Mouse (Mus musculus) CH12.LX (cell line): ENCODE results near the gene Trit1. TPM values are rescaled to one million over a fixed set of nuclear protein-coding genes. Genes with fewer than 3 reads are reported as not detected.

Experiments used
- DNase-seq: peaks from one replicate; pipeline ENCODE4 v3.0.0-alpha.2; 2013; ENCODE audit errors: extremely low read depth
- H3K27ac ChIP-seq: 2 replicates; pipeline ENCODE4 v1.5.1; 2012; ENCODE audit warnings: low read depth, mild to moderate bottlenecking, control low read depth, moderate library complexity; ENCODE audit not compliant: insufficient read depth
- H3K27me3 ChIP-seq: replicated peaks from 2 replicates; pipeline ENCODE3; 2012; ENCODE audit warnings: inconsistent platforms
- H3K36me3 ChIP-seq, 2 experiments: replicated peaks in 1 of 2; 2 replicates each; pipeline versions ENCODE3 to v1.6.1; 2012; ENCODE audit warnings: inconsistent platforms in 1 of 2, low read length in 1 of 2, mild to moderate bottlenecking in 1 of 2, mixed read lengths in 1 of 2, moderate library complexity in 1 of 2; ENCODE audit not compliant: control insufficient read depth in 1 of 2, insufficient read depth in 1 of 2
- H3K4me1 ChIP-seq, 2 experiments: 2 replicates each; pipeline ENCODE4 v1.6.1; 2012; ENCODE audit warnings: inconsistent platforms in 1 of 2, moderate library complexity in 1 of 2; ENCODE audit not compliant: insufficient read depth in 2 of 2, control insufficient read depth in 1 of 2
- H3K4me2 ChIP-seq: 2 replicates; pipeline ENCODE4 v1.6.1; 2012; ENCODE audit warnings: low read depth, mild to moderate bottlenecking, control low read depth; ENCODE audit not compliant: poor library complexity, insufficient read depth, severe bottlenecking
- H3K4me3 ChIP-seq, 3 experiments: fragments of 150-350 bp in 1 of 3; sonication (generic) in 1 of 3; replicated peaks in 1 of 3; 2 replicates each; pipeline versions ENCODE3 to v1.5.1; 2011 to 2012; ENCODE audit warnings: low read depth in 2 of 3, low read length in 2 of 3, mild to moderate bottlenecking in 2 of 3, moderate library complexity in 2 of 3, control low read depth in 1 of 3, improper control_type of control experiment in 1 of 3, inconsistent platforms in 1 of 3, mixed read lengths in 1 of 3; ENCODE audit not compliant: poor library complexity in 1 of 3
- H3K79me2 ChIP-seq: replicated peaks from 2 replicates; pipeline ENCODE4 v1.6.1; 2012; ENCODE audit warnings: mild to moderate bottlenecking, moderate library complexity; ENCODE audit not compliant: control insufficient read depth, poor library complexity, insufficient read depth, severe bottlenecking; ENCODE audit errors: extremely low read depth
- H3K9ac ChIP-seq: 2 replicates; pipeline ENCODE4 v1.6.1; 2012; ENCODE audit warnings: low read depth, mild to moderate bottlenecking, control low read depth, moderate library complexity; ENCODE audit not compliant: insufficient read depth
- H3K9me3 ChIP-seq: replicated peaks from 2 replicates; pipeline ENCODE3; 2012; ENCODE audit warnings: low read length, inconsistent platforms, mixed read lengths
- BHLHE40 ChIP-seq: IDR thresholded peaks from 2 replicates; pipeline ENCODE4 v1.6.1; 2011; ENCODE audit warnings: mild to moderate bottlenecking, low read depth, low read length, improper control_type of control experiment
- CTCF ChIP-seq, 2 experiments: IDR thresholded peaks in 1 of 2; conservative IDR thresholded peaks in 1 of 2; 2 replicates each; pipeline ENCODE4 v1.5.1; 2011 to 2012; ENCODE audit warnings: low read depth in 2 of 2, low read length in 2 of 2, improper control_type of control experiment in 1 of 2, inconsistent platforms in 1 of 2, mild to moderate bottlenecking in 1 of 2, moderate library complexity in 1 of 2
- EP300 ChIP-seq: IDR thresholded peaks from 2 replicates; pipeline ENCODE4 v1.6.1; 2011; ENCODE audit warnings: low read length, improper control_type of control experiment
- ETS1 ChIP-seq: conservative IDR thresholded peaks from 2 replicates; pipeline ENCODE4 v1.6.1; 2012; ENCODE audit warnings: low read depth, mild to moderate bottlenecking, inconsistent platforms, low read length, improper control_type of control experiment, moderate library complexity
- JUN ChIP-seq: IDR thresholded peaks from 2 replicates; pipeline ENCODE4 v1.6.1; 2011; ENCODE audit warnings: low read depth, mild to moderate bottlenecking, low read length, improper control_type of control experiment, moderate library complexity; ENCODE audit not compliant: insufficient read depth
- KAT2A ChIP-seq: IDR thresholded peaks from 2 replicates; pipeline ENCODE4 v1.6.1; 2012; ENCODE audit warnings: low read length, improper control_type of control experiment, inconsistent platforms; ENCODE audit not compliant: insufficient replicate concordance
- MAZ ChIP-seq: IDR thresholded peaks from 2 replicates; pipeline ENCODE4 v1.6.1; 2012; ENCODE audit warnings: low read depth, mild to moderate bottlenecking, inconsistent platforms, low read length, improper control_type of control experiment, moderate library complexity
- MXI1 ChIP-seq: IDR thresholded peaks from 2 replicates; pipeline ENCODE4 v1.6.1; 2011; ENCODE audit warnings: mild to moderate bottlenecking, low read depth, low read length, improper control_type of control experiment
- NELFE ChIP-seq: IDR thresholded peaks from 2 replicates; pipeline ENCODE4 v1.6.1; 2011; ENCODE audit warnings: low read depth, low read length, improper control_type of control experiment
- NRF1 ChIP-seq: IDR thresholded peaks from 2 replicates; pipeline ENCODE4 v1.6.1; 2014; ENCODE audit warnings: low read depth, mild to moderate bottlenecking, inconsistent platforms, low read length, improper control_type of control experiment, moderate library complexity
- RAD21 ChIP-seq: IDR thresholded peaks from 2 replicates; pipeline ENCODE4 v1.6.1; 2011; ENCODE audit warnings: low read depth, mild to moderate bottlenecking, low read length, improper control_type of control experiment, moderate library complexity
- RCOR1 ChIP-seq: conservative IDR thresholded peaks from 2 replicates; pipeline ENCODE4 v1.6.1; 2012; ENCODE audit warnings: low read depth, mild to moderate bottlenecking, inconsistent platforms, low read length, improper control_type of control experiment
- SIN3A ChIP-seq: IDR thresholded peaks from 2 replicates; pipeline ENCODE4 v1.6.1; 2012; ENCODE audit warnings: low read length, improper control_type of control experiment, inconsistent platforms
- ZC3H11A ChIP-seq: IDR thresholded peaks from 2 replicates; pipeline ENCODE4 v1.6.1; 2012; ENCODE audit warnings: low read depth, mild to moderate bottlenecking, inconsistent platforms, low read length, improper control_type of control experiment
- dilution Hi-C: fragments of 300-500 bp; cut with MboI; formaldehyde crosslinking; loops from 2 replicates; pipeline ENCODE4 v1.14.3; 2020; ENCODE audit warnings: low sequenced_read_pairs; ENCODE audit not compliant: extremely low pct_unique_long_range_greater_than_20kb, extremely low pct_ligation_motif_present
- in situ Hi-C: fragments of 300-500 bp; cut with MboI; formaldehyde crosslinking; loops from 3 replicates; pipeline ENCODE4 v1.14.3; 2019; ENCODE audit warnings: low sequenced_read_pairs, low pct_ligation_motif_present, low pct_unique_long_range_greater_than_20kb, mixed read lengths
- polyA plus RNA-seq: library from polyadenylated mRNA; unstranded; fragments of >175 nt; gene quantifications from 2 replicates; pipeline ENCODE4 v1.2.1, GENCODE M21; 2012; ENCODE audit warnings: low read depth; ENCODE audit not compliant: insufficient read length
- total RNA-seq, 2 experiments: library from RNA; depleted of rRNA; stranded (reverse); fragments of 300-350 nt in 1 of 2; fragments of >200 nt in 1 of 2; gene quantifications; 2 replicates each; pipeline ENCODE4 v1.2.3; 2012 to 2014

Gene Trit1
- total and polyA plus RNA-seq, 3 experiments, result 18.9 to 21.3 (median 19.8) TPM

DNA sequence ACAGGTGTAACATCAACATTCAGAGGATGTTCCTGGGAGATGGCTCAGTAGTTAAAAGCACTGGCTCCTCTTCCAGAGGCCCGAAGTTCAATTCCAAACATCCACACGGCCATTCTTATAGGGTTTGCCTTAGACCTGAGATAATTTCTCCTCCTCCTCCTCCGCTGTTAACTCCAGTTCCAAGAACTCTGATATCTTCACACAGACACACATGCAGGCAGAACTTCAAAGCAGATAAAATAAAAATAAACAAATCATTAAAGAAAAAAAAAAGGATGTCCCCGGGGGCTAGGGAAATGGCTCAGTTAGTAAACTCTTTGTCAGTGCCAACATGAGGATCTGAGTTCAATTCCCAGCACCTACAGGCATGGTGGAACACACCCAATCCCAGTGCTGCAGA lies 61.8 kb downstream of the Trit1 start:
- H3K4me3 ChIP-seq, result no peak overlapping the region
- H3K27ac ChIP-seq, result no peak overlapping the region
- no peaks in the 10 kb centered on the region for H3K36me3 ChIP-seq
- TF ChIP-seq ETS1, result no peak
- no peak for TF ChIP-seq MXI1
- TF ChIP-seq, all 38 proteins: peak for 0
- DNase-seq, result no peak
- dilution Hi-C loops (no loop called here), in situ Hi-C loops (no loop called here)
- Histone ChIP-seq H3K9ac (no peak overlapping the region), H3K27me3 (peaks cover 18% of the 10 kb centered on the region), H3K4me1 (no peaks in the 10 kb centered on the region), H3K79me2 (no peaks in the 10 kb centered on the region), H3K9me3 (no peaks in the 10 kb centered on the region), H3K4me2 (no peak overlapping the region)

DNA sequence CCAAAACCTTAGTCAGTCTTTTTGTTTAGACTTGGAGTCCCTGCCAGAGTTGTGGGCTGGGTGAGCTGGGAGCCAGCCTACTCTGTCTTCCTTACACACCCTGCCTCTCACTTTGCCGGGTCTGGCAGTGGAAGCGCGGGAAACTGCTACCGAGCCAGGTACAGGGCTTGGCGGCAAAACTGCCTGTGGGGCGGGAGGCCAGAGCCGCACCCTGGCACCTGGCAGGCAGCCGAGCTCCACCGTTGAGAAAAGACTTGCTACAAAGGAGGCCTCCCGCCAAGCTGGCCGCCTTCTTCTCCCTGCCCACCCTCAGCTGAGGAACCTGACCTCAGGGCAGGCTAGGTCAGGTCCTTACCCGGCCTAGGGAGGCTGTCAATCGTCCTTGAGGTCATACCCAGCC lies 64.4 kb downstream of the Trit1 start:
- H3K79me2 ChIP-seq, result no peaks in the 10 kb centered on the region
- TF ChIP-seq MAZ (no peak), RCOR1 (no peak), JUN (no peak), NRF1 (no peak), NELFE (no peak), MXI1 (no peak), BHLHE40 (no peak), ZC3H11A (no peak), SIN3A (no peak), RAD21 (no peak), EP300 (no peak), CTCF (conservative IDR thresholded peaks at IDR 0.05 in 1 of 2, IDR thresholded peaks at IDR 0.05 in 1 of 2; ENCODE audit: low read depth in 2 of 2, low read length in 2 of 2) (no peak), KAT2A (no peak)
- TF ChIP-seq, all 38 proteins: peak for 0
- dilution Hi-C loops (no loop called here), in situ Hi-C loops (loop anchor here (5.0 to 10.0 kb wide), 2 partner anchors 78 to 276 kb away; no protein-coding TSS in a partner anchor)
- Histone ChIP-seq H3K27ac (no peak overlapping the region), H3K9ac (no peak overlapping the region), H3K36me3 (no peaks in the 10 kb centered on the region), H3K27me3 (peaks cover 8% of the 10 kb centered on the region), H3K4me3 (no peak overlapping the region), H3K4me2 (no peak overlapping the region), H3K9me3 (no peaks in the 10 kb centered on the region), H3K4me1 (0 out of 4 replicates have a peak, but pooled peaks cover 0 to 3% of the 10 kb centered on the region in 2 experiments)
- DNase-seq, result no peak
